Mouse (Mus musculus) cerebellum, adult 2 months (tissue): ENCODE results near the gene Atxn1. TPM values are rescaled to one million over a fixed set of nuclear protein-coding genes. Genes with fewer than 3 reads are reported as not detected.

Experiments
- DNase-seq, 2 experiments: peaks; one replicate each; pipeline ENCODE4 v3.0.0; 2021
- H3K27ac ChIP-seq: fragments of 200-500 bp; 2 replicates; pipeline ENCODE4 v1.5.1; 2012; ENCODE audit warnings: low read length, control low read depth, inconsistent platforms; ENCODE audit not compliant: insufficient read depth
- H3K27me3 ChIP-seq: fragments of 200-500 bp; 2 replicates; pipeline ENCODE4 v1.6.1; 2012; ENCODE audit warnings: inconsistent platforms, mild to moderate bottlenecking, low read length, moderate library complexity; ENCODE audit not compliant: control insufficient read depth, insufficient read depth
- H3K4me1 ChIP-seq: fragments of 200-500 bp; 2 replicates; pipeline ENCODE4 v1.6.1; 2011; ENCODE audit warnings: low read length; ENCODE audit not compliant: control insufficient read depth, insufficient read depth
- H3K4me3 ChIP-seq: fragments of 200-500 bp; replicated peaks from 2 replicates; pipeline ENCODE3; 2011; ENCODE audit warnings: mild to moderate bottlenecking, low read depth, low read length, control low read depth; ENCODE audit not compliant: insufficient read depth
- CTCF ChIP-seq: fragments of 200-500 bp; IDR thresholded peaks from 2 replicates; pipeline ENCODE4 v1.5.1; 2011; ENCODE audit warnings: low read depth, mild to moderate bottlenecking, control low read depth, low read length, moderate library complexity, borderline replicate concordance; ENCODE audit not compliant: insufficient read depth
- POLR2A ChIP-seq: fragments of 200-500 bp; IDR thresholded peaks from 2 replicates; pipeline ENCODE4 v1.6.1; 2011; ENCODE audit warnings: low read length, control low read depth, borderline replicate concordance; ENCODE audit not compliant: insufficient read depth
- WGBS: fragments of 180-500 bp; shearing (Covaris S2); methylation state at CpG from one replicate; pipeline ENCODE4 v1.1.7; 2018; 5-methylcytosine and 5-hydroxymethylcytosine counted together
- polyA plus RNA-seq: library from polyadenylated mRNA; depleted of rRNA; stranded (reverse); fragments of >200 nt; gene quantifications from 2 replicates; pipeline ENCODE4 v1.2.3, GENCODE M21; 2012

Atxn1 gene
- polyA plus RNA-seq, 1 experiment: 16.9 TPM

DNA sequence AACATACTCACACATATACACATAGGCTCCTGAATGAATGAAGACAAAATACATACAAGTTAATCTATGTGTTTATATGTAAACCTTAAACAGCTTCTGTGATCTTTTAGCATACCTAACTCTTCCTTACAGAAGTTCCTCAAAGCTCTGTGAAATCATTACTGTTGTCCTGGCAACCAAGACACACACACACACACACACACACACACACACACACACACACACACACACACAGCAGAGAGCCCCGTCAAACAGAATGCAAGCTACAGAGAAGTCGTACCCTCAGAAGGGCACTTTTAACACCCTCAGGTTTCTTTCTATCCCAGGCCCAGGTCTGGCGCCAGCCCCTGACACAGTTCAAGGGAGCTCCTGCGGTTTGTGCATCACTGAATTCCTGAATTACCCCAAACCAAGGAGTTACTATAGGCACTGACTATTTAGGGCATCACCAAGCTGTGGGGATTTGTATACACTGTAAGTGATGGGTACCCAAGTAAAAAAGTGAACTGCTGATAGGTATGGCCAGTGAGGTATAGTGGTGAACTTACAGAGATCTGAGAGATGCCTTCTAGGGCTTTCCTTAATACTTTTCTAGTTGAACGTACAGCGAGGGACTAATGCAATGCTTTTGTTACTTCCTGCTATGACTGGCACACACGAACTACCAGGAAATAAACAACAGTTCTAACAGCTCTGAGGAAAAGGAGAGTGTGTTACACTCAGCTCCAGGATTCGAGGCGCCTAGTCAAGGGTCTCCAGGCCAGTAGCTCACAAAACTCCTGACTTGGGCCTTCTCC, 75.7 kb downstream of the Atxn1 start:
- no peaks in the 10 kb centered on the region for H3K4me1 ChIP-seq
- peak; percentile 33 to 38 for DNase-seq
- TF ChIP-seq POLR2A (no peak), CTCF (no peak)
- WGBS: 73% methylated on average over 9 of the region's 9 CpGs
- no peak overlapping the region for H3K4me3 ChIP-seq
- no peak overlapping the region for H3K27ac ChIP-seq
- H3K27me3 ChIP-seq: no peaks in the 10 kb centered on the region

GRCm38 (mm10) chr13:45884878-45885277, 79.9 kb downstream of the Atxn1 start:
- 87% methylated on average over 7 of the region's 7 CpGs for WGBS
- DNase-seq: no peak
- Histone ChIP-seq H3K27ac (no peak overlapping the region), H3K27me3 (no peaks in the 10 kb centered on the region), H3K4me1 (peaks cover 10% of the 10 kb centered on the region), H3K4me3 (no peak overlapping the region)
- TF ChIP-seq CTCF (no peak), POLR2A (no peak)

DNA sequence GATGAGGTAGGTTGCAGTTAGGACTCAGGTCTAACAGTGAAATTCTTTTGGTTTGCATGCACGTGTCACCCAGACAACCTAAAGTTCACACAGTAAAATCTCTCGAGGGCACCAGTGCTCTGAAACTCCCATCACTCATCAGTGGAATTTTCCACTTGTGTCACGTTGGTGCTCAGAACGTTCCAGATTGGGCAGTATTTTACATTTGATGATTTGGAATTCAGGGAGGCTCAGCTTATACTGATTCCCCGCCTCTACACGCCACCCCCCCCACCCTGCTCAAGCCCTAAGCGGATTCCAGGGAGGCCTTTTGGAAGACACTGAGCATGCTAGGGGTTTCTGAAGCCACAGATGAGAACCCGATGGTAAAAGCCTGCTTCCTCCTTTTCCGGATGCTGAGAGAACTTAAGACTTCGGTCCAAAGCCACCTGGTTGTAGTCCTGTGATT, 81.0 kb downstream of the Atxn1 start:
- H3K27me3 ChIP-seq: no peaks in the 10 kb centered on the region
- TF ChIP-seq POLR2A (no peak), CTCF (no peak)
- no peak for DNase-seq
- WGBS: 85% methylated on average over 10 of the region's 10 CpGs
- no peak overlapping the region for H3K4me3 ChIP-seq
- peaks cover 10% of the 10 kb centered on the region for H3K4me1 ChIP-seq
- H3K27ac ChIP-seq: no peak overlapping the region

DNA sequence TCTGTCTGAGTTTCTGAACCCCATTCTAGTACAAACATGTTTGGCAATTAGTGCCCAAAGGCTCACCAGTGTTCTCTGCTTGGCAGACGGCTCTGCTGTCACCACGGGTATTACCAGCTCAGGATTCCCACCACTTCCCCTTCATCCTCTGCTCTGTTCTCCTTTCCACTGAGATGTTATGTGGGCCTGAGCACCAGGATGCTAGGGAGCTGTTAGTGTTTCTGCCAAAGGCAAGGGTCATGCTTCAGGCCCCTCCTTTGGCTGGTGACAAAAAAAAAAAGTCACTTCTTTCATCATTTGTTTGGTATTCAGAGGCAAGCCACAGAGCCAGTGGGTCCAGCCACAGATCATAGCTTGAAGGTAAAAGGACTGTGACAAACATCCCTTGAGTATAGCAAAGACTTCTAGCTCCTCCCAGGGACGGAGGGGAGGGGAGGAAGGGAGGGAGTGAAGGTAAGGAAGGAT, 81.8 kb downstream of the Atxn1 start:
- H3K4me1 ChIP-seq: peaks cover 10% of the 10 kb centered on the region
- DNase-seq: no peak
- H3K27me3 ChIP-seq: no peaks in the 10 kb centered on the region
- H3K4me3 ChIP-seq: no peak overlapping the region
- TF ChIP-seq CTCF (no peak), POLR2A (no peak)
- H3K27ac ChIP-seq: no peak overlapping the region
- WGBS: 32% methylated on average over 3 of the region's 3 CpGs

- H3K27ac ChIP-seq: no peak overlapping the region
- DNase-seq: no peak
- H3K4me1 ChIP-seq: peaks cover 10% of the 10 kb centered on the region
- no peaks in the 10 kb centered on the region for H3K27me3 ChIP-seq
- no peak overlapping the region for H3K4me3 ChIP-seq
- 81% methylated on average over 5 of the region's 5 CpGs for WGBS
- TF ChIP-seq POLR2A (no peak), CTCF (no peak)
Observed at GRCm38 (mm10) chr13:45880543-45880845, 84.3 kb downstream of the Atxn1 start.

DNA sequence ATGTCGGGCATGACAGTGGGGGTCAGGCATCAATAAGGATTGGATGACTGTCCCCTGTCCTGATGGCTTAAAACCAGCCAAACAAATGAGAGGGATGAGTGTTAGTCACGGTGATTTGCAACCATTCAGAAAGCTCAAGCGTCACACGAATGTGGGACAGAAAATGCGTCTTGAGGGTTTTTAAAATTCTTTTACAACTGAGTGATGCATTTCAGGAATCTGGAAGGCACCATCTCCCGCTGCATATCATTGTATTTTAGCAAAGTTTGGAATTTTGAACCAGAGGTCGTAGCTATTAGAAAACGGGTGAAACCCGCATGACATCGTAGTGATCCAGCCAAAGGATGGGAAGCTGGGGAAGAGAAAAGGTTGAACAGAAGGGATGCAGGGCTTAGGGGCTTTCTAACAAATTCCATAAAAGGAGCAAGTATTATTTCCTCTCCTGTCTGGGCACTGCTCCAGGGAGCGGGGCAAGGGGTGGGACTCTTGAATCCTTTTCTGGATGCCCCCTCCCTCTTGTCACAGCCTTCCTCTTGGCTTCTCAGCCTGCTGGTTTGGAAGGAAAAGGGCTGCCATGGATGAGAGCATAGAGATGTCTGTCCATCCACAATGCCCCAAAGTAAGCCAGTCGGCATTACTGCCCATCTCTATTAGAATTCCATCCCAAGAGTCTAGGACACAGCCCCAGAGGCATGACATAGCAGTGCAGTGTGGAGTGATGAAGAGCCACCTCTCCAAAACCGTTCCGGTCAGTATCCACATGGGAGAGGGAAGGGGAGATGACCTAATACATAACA, 84.9 kb downstream of the Atxn1 start:
- H3K4me1 ChIP-seq: peaks cover 10% of the 10 kb centered on the region
- no peak for DNase-seq
- H3K4me3 ChIP-seq: no peak overlapping the region
- 71% methylated on average over 14 of the region's 14 CpGs for WGBS
- H3K27me3 ChIP-seq: no peaks in the 10 kb centered on the region
- no peak overlapping the region for H3K27ac ChIP-seq
- TF ChIP-seq CTCF (no peak), POLR2A (no peak)

- Histone ChIP-seq H3K27ac (no peak overlapping the region), H3K27me3 (no peaks in the 10 kb centered on the region), H3K4me3 (no peak overlapping the region), H3K4me1 (peaks cover 3% of the 10 kb centered on the region; the same call in 1 of the 2 replicates)
- no peak for DNase-seq
- WGBS: 87% methylated on average over 5 of the region's 5 CpGs
- TF ChIP-seq CTCF (no peak), POLR2A (no peak)
Observed at GRCm38 (mm10) chr13:45876939-45877338, 87.9 kb downstream of the Atxn1 start.

DNA sequence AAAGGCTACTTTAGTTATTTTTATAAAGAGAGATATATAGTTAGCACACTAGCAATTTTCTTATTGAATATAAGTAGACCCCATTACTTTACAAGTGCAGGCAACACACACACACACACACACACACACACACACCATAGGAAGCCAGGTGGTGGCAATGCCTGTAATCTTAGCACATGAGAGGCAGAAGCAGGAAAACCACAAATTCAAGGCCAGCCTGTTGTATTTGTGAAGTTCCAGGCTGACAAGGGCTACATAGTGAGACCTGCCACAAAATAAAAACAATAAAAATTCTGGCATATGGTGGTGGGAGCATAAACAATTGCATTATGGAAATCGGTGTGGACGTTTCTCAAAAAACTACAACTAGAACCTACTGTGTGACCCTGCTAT, 88.4 kb downstream of the Atxn1 start:
- Histone ChIP-seq H3K27me3 (no peaks in the 10 kb centered on the region), H3K4me3 (no peak overlapping the region), H3K4me1 (peaks cover 3% of the 10 kb centered on the region; the same call in 1 of the 2 replicates), H3K27ac (no peak overlapping the region)
- 81% methylated on average over 2 of the region's 2 CpGs for WGBS
- no peak for TF ChIP-seq CTCF
- no peak for TF ChIP-seq POLR2A
- no peak for DNase-seq
